Mouse (Mus musculus) MEL (cell line): Measurements from ENCODE around the gene Crb1. TPM values are rescaled to one million over a fixed set of nuclear protein-coding genes. Genes with fewer than 3 reads are reported as not detected.

ENCODE experiments used
- DNase-seq: peaks from one replicate; pipeline ENCODE4 v3.0.0; 2011; ENCODE audit warnings: low read depth, low spot score
- H3K27ac ChIP-seq: 2 replicates; pipeline ENCODE4 v1.5.1; 2012; ENCODE audit warnings: low read depth, mild to moderate bottlenecking, control low read depth, low read length, moderate library complexity; ENCODE audit not compliant: control insufficient read depth
- H3K27me3 ChIP-seq, 2 experiments: fragments of 150-350 bp in 1 of 2; sonication (generic) in 1 of 2; 2 replicates each; pipeline ENCODE4 v1.6.1; 2012; ENCODE audit warnings: low read length in 2 of 2, mild to moderate bottlenecking in 2 of 2, improper control_type of control experiment in 1 of 2, moderate library complexity in 1 of 2; ENCODE audit not compliant: insufficient read depth in 2 of 2, control insufficient read depth in 1 of 2
- H3K36me3 ChIP-seq, 2 experiments: 2 replicates each; pipeline ENCODE4 v1.6.1; 2012 to 2014; ENCODE audit warnings: low read length in 2 of 2, improper control_type of control experiment in 1 of 2, inconsistent platforms in 1 of 2, mild to moderate bottlenecking in 1 of 2; ENCODE audit not compliant: insufficient read depth in 2 of 2, control insufficient read depth in 1 of 2
- H3K4me1 ChIP-seq, 2 experiments: fragments of 150-350 bp in 1 of 2; sonication (generic) in 1 of 2; 2 replicates each; pipeline ENCODE4 v1.6.1; 2012; ENCODE audit warnings: low read length in 2 of 2, improper control_type of control experiment in 1 of 2, mild to moderate bottlenecking in 1 of 2; ENCODE audit not compliant: insufficient read depth in 2 of 2, control insufficient read depth in 1 of 2
- H3K4me3 ChIP-seq, 2 experiments: fragments of 150-350 bp in 1 of 2; sonication (generic) in 1 of 2; 2 replicates each; pipeline ENCODE4 v1.5.1; 2012; ENCODE audit warnings: low read depth in 2 of 2, low read length in 2 of 2, mild to moderate bottlenecking in 2 of 2, moderate library complexity in 2 of 2, control low read depth in 1 of 2, improper control_type of control experiment in 1 of 2; ENCODE audit not compliant: control insufficient read depth in 1 of 2, insufficient read depth in 1 of 2
- H3K79me2 ChIP-seq: 2 replicates; pipeline ENCODE4 v1.6.1; 2012; ENCODE audit warnings: mild to moderate bottlenecking, low read length, moderate library complexity; ENCODE audit not compliant: control insufficient read depth, poor library complexity, insufficient read depth
- H3K9ac ChIP-seq: 2 replicates; pipeline ENCODE4 v1.6.1; 2012; ENCODE audit warnings: low read depth, mild to moderate bottlenecking, control low read depth, low read length, moderate library complexity; ENCODE audit not compliant: control insufficient read depth, poor library complexity, severe bottlenecking
- H3K9me3 ChIP-seq: fragments of 150-350 bp; sonication (generic); replicated peaks from 2 replicates; pipeline ENCODE4 v1.6.1; 2012; ENCODE audit warnings: mild to moderate bottlenecking, low read length, improper control_type of control experiment, moderate library complexity; ENCODE audit not compliant: insufficient read depth
- CHD1 ChIP-seq: IDR thresholded peaks from 2 replicates; pipeline ENCODE4 v1.6.1; 2012; ENCODE audit warnings: low read depth, mild to moderate bottlenecking, inconsistent platforms, low read length, improper control_type of control experiment
- ELF1 ChIP-seq: IDR thresholded peaks from 2 replicates; pipeline ENCODE4 v1.6.1; 2014; ENCODE audit warnings: low read depth, mild to moderate bottlenecking, inconsistent platforms, low read length, improper control_type of control experiment, moderate library complexity
- GABPA ChIP-seq: IDR thresholded peaks from 2 replicates; pipeline ENCODE4 v1.6.1; 2012; ENCODE audit warnings: low read depth, mild to moderate bottlenecking, inconsistent platforms, low read length, improper control_type of control experiment, moderate library complexity
- GATA1 ChIP-seq: IDR thresholded peaks from 2 replicates; pipeline ENCODE4 v1.6.1; 2011; ENCODE audit warnings: low read depth, low read length, improper control_type of control experiment
- MAFK ChIP-seq: IDR thresholded peaks from 2 replicates; pipeline ENCODE4 v1.6.1; 2011; ENCODE audit warnings: low read depth, mild to moderate bottlenecking, low read length, improper control_type of control experiment, borderline replicate concordance
- MEF2A ChIP-seq: IDR thresholded peaks from 2 replicates; pipeline ENCODE4 v1.6.1; 2014; ENCODE audit warnings: low read depth, mild to moderate bottlenecking, inconsistent platforms, low read length, improper control_type of control experiment; ENCODE audit not compliant: poor library complexity, insufficient replicate concordance, severe bottlenecking; ENCODE audit errors: extremely low read depth
- MXI1 ChIP-seq: IDR thresholded peaks from 2 replicates; pipeline ENCODE4 v1.6.1; 2011; ENCODE audit warnings: mild to moderate bottlenecking, low read depth, low read length, improper control_type of control experiment
- MYC ChIP-seq: IDR thresholded peaks from 2 replicates; pipeline ENCODE4 v1.6.1; 2011; ENCODE audit warnings: low read depth, mild to moderate bottlenecking, low read length, improper control_type of control experiment, moderate library complexity
- NELFE ChIP-seq: IDR thresholded peaks from 2 replicates; pipeline ENCODE4 v1.6.1; 2011; ENCODE audit warnings: low read depth, low read length, improper control_type of control experiment
- NRF1 ChIP-seq: IDR thresholded peaks from 2 replicates; pipeline ENCODE4 v1.6.1; 2014; ENCODE audit warnings: low read depth, mild to moderate bottlenecking, inconsistent platforms, low read length, improper control_type of control experiment, moderate library complexity; ENCODE audit not compliant: poor library complexity, insufficient read depth, severe bottlenecking
- POLR2AphosphoS5 ChIP-seq: IDR thresholded peaks from 2 replicates; pipeline ENCODE4 v1.6.1; 2012; ENCODE audit warnings: low read depth, borderline replicate concordance, mild to moderate bottlenecking, inconsistent platforms, low read length, moderate library complexity, mixed read lengths
- RAD21 ChIP-seq: IDR thresholded peaks from 2 replicates; pipeline ENCODE4 v1.6.1; 2011; ENCODE audit warnings: mild to moderate bottlenecking, low read depth, low read length, improper control_type of control experiment
- TAL1 ChIP-seq: IDR thresholded peaks from 2 replicates; pipeline ENCODE4 v1.6.1; 2012; ENCODE audit warnings: mild to moderate bottlenecking, inconsistent platforms, low read length, moderate library complexity, mixed read lengths
- UBTF ChIP-seq: IDR thresholded peaks from 2 replicates; pipeline ENCODE4 v1.6.1; 2012; ENCODE audit warnings: low read depth, mild to moderate bottlenecking, inconsistent platforms, low read length, improper control_type of control experiment, moderate library complexity, borderline replicate concordance; ENCODE audit not compliant: insufficient read depth
- ZC3H11A ChIP-seq: IDR thresholded peaks from 2 replicates; pipeline ENCODE4 v1.6.1; 2012; ENCODE audit warnings: low read depth, mild to moderate bottlenecking, inconsistent platforms, low read length, improper control_type of control experiment
- polyA plus RNA-seq, 2 experiments: library from polyadenylated mRNA; stranded (reverse) in 1 of 2; unstranded in 1 of 2; fragments of >175 nt in 1 of 2; fragments of >200 nt in 1 of 2; gene quantifications; 2 replicates each; pipeline versions ENCODE4 v1.2.1 to v1.2.4; 2012; ENCODE audit warnings: low replicate concordance in 2 of 2, low read depth in 1 of 2; ENCODE audit not compliant: insufficient read length in 2 of 2, insufficient read depth in 1 of 2, missing spikeins in 1 of 2
- total RNA-seq: library from RNA; depleted of rRNA; stranded (reverse); fragments of 300-350 nt; gene quantifications from 2 replicates; pipeline ENCODE4 v1.2.3, GENCODE M21; 2012

Crb1 gene
- total and polyA plus RNA-seq, 3 experiments: not detected

- Histone ChIP-seq H3K4me3 (no peak overlapping the region), H3K9ac (no peak overlapping the region), H3K36me3 (no peaks in the 10 kb centered on the region), H3K9me3 (no peaks in the 10 kb centered on the region), H3K79me2 (no peaks in the 10 kb centered on the region), H3K27ac (no peak overlapping the region), H3K27me3 (no peaks in the 10 kb centered on the region), H3K4me1 (no peaks in the 10 kb centered on the region; a peak in 1 of 4 replicates)
- DNase-seq: no peak
- TF ChIP-seq TAL1 (no peak), ZC3H11A (no peak), GATA1 (no peak), NRF1 (no peak)
These were observed 124.9 kb downstream of the Crb1 start for GRCm38 (mm10) chr1:139252041-139252440.

GRCm38 (mm10) chr1:139249159-139249558 lies 127.7 kb downstream of the Crb1 start:
- TF ChIP-seq CHD1: no peak
- no peak for TF ChIP-seq MYC
- no peak for TF ChIP-seq RAD21
- TF ChIP-seq GABPA: no peak
- TF ChIP-seq POLR2AphosphoS5: no peak
- TF ChIP-seq NELFE: no peak
- TF ChIP-seq ELF1: no peak
- TF ChIP-seq MAFK: no peak
- TF ChIP-seq MXI1: no peak
- no peak for TF ChIP-seq MEF2A
- TF ChIP-seq TAL1: no peak
- no peak for TF ChIP-seq UBTF
- Histone ChIP-seq H3K4me1 (no peaks in the 10 kb centered on the region), H3K79me2 (no peaks in the 10 kb centered on the region), H3K27me3 (no peaks in the 10 kb centered on the region), H3K9me3 (no peaks in the 10 kb centered on the region), H3K9ac (no peak overlapping the region), H3K36me3 (no peaks in the 10 kb centered on the region), H3K4me3 (no peak overlapping the region), H3K27ac (no peak overlapping the region)
- no peak for DNase-seq
